Comparison of ENCODE assay signal across 17 mouse cellular contexts in the genomic region with DNA sequence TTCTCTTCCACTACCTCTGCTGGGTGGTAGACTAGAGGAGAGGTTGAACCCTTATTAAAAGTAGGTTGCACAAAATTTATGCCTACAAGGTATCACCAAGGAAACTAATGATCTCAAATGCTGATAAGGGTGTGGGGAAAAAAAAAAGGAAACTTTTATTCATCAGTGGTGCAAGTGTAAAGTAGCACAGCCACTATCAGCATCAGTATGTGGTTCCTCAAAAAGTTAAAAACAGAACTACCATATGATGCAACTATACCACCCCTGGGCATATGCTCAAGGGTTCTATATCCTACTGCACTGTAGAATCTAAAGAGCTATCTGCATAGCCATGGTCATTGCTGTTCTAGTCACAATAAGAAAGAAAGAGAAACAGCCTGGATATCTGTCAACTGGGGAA.
"Had no signal": no experiment of that assay in that cellular context is flagged by ENCODE, and none has a peak within 500 bp of the region (broad histone marks: within the 10 kb centered on the region; RNA-seq: fewer than 3 reads in every experiment).

No protein-coding gene starts in this region.

- H3K36me3 ChIP-seq: kidney, embryonic 15.5 days; limb, embryonic 15.5 days; liver, embryonic 12.5 days; lung, embryonic 15.5 days; midbrain, embryonic 13.5 days; neural tube, embryonic 13.5 days had no signal

- H3K4me1 ChIP-seq: kidney, embryonic 15.5 days; limb, embryonic 15.5 days; liver, embryonic 12.5 days; lung, embryonic 15.5 days; midbrain, embryonic 13.5 days; neural tube, embryonic 13.5 days had no signal

- H3K27me3 ChIP-seq: kidney, embryonic 15.5 days; limb, embryonic 15.5 days; liver, embryonic 12.5 days; lung, embryonic 15.5 days; midbrain, embryonic 13.5 days; neural tube, embryonic 13.5 days had no signal

- DNase-seq: kidney, adult 18-20 months; kidney, postnatal 25 days; lung, postnatal 14 days; retina, postnatal 1 day; right cerebral cortex, postnatal 4 days; spleen, adult 18-20 months; thymus, adult 18-20 months; thymus, postnatal 25 days had no signal

- H3K9ac ChIP-seq: kidney, embryonic 15.5 days; limb, embryonic 15.5 days; liver, embryonic 12.5 days; lung, embryonic 15.5 days; midbrain, embryonic 13.5 days; neural tube, embryonic 13.5 days had no signal

- H3K4me2 ChIP-seq: kidney, embryonic 15.5 days; limb, embryonic 15.5 days; liver, embryonic 12.5 days; lung, embryonic 15.5 days; midbrain, embryonic 13.5 days; neural tube, embryonic 13.5 days had no signal

- H3K9me3 ChIP-seq: kidney, embryonic 15.5 days; limb, embryonic 15.5 days; liver, embryonic 12.5 days; lung, embryonic 15.5 days; midbrain, embryonic 13.5 days; neural tube, embryonic 13.5 days had no signal

- ATAC-seq: liver, embryonic 12.5 days; midbrain, embryonic 13.5 days had no signal

- H3K4me3 ChIP-seq: kidney, embryonic 15.5 days; left cerebral cortex, adult 2 months; limb, embryonic 15.5 days; liver, embryonic 12.5 days; lung, embryonic 15.5 days; midbrain, embryonic 13.5 days; myocyte; neural tube, embryonic 13.5 days had no signal

- H3K27ac ChIP-seq: kidney, embryonic 15.5 days; left cerebral cortex, adult 2 months; limb, embryonic 15.5 days; liver, embryonic 12.5 days; lung, embryonic 15.5 days; macrophage; midbrain, embryonic 13.5 days; neural tube, embryonic 13.5 days had no signal
